Mouse (Mus musculus) lung, embryonic 15.5 days (tissue): ENCODE measurements at regions not wholly inside any gene's neighbourhood (a gene's known extent, or its start where the extent isn't known, plus 50 kb on each side); places are given as distances from the start of the nearest gene placed in this dataset.

Experiments used
- ATAC-seq: fragments of 200-750 bp; cut with Nextera tagmentation; 2 replicates; pipeline ENCODE4 v1.8.0; 2017; ENCODE audit warnings: moderate number of reproducible peaks, borderline replicate concordance; ENCODE audit not compliant: low FRiP score, low TSS enrichment; ENCODE audit errors: extremely low read depth
- H3K27ac ChIP-seq: fragments of 300-500 bp; sonication (generic); 2 replicates; pipeline ENCODE4 v1.5.1; 2015; ENCODE audit warnings: moderate library complexity, mild to moderate bottlenecking, inconsistent platforms
- H3K27me3 ChIP-seq: fragments of 300-500 bp; sonication (generic); 2 replicates; pipeline ENCODE4 v1.6.1; 2015; ENCODE audit warnings: inconsistent platforms
- H3K36me3 ChIP-seq: fragments of 300-500 bp; sonication (generic); 2 replicates; pipeline ENCODE4 v1.6.1; 2015; ENCODE audit warnings: inconsistent platforms
- H3K4me1 ChIP-seq: fragments of 300-500 bp; sonication (generic); 2 replicates; pipeline ENCODE4 v1.6.1; 2015; ENCODE audit warnings: inconsistent platforms
- H3K4me2 ChIP-seq: fragments of 300-500 bp; sonication (generic); 2 replicates; pipeline ENCODE4 v1.6.1; 2015; ENCODE audit warnings: inconsistent platforms, mild to moderate bottlenecking, moderate library complexity
- H3K4me3 ChIP-seq: fragments of 300-500 bp; sonication (generic); 2 replicates; pipeline ENCODE4 v1.5.1; 2015; ENCODE audit warnings: mild to moderate bottlenecking, inconsistent platforms
- H3K9ac ChIP-seq: fragments of 300-500 bp; sonication (generic); 2 replicates; pipeline ENCODE4 v1.6.1; 2015; ENCODE audit warnings: inconsistent platforms
- H3K9me3 ChIP-seq: fragments of 300-500 bp; sonication (generic); 2 replicates; pipeline ENCODE4 v1.6.1; 2016; ENCODE audit warnings: inconsistent platforms
- WGBS: fragments of 180-500 bp; shearing (Covaris S2); methylation state at CpG from one replicate; pipeline ENCODE4 v1.1.7; 2015; 5-methylcytosine and 5-hydroxymethylcytosine counted together

GRCm38 (mm10) chr12:5793051-5793450 lies 417.6 kb upstream of the Klhl29 start:
- WGBS, result 56% methylated on average over 7 of the region's 7 CpGs
- no peak overlapping the region for H3K4me3 ChIP-seq
- no peaks in the 10 kb centered on the region for H3K27me3 ChIP-seq
- no peak overlapping the region for H3K9ac ChIP-seq
- no peak for ATAC-seq
- H3K36me3 ChIP-seq, result no peaks in the 10 kb centered on the region
- H3K4me1 ChIP-seq, result no peaks in the 10 kb centered on the region
- H3K4me2 ChIP-seq, result no peak overlapping the region
- no peak overlapping the region for H3K27ac ChIP-seq
- H3K9me3 ChIP-seq, result no peaks in the 10 kb centered on the region

GRCm38 (mm10) chr12:5787074-5787813 lies 411.8 kb upstream of the Klhl29 start:
- Histone ChIP-seq H3K4me3 (no peak overlapping the region), H3K4me1 (no peaks in the 10 kb centered on the region), H3K9me3 (no peaks in the 10 kb centered on the region), H3K9ac (no peak overlapping the region), H3K27ac (no peak overlapping the region), H3K4me2 (no peak overlapping the region), H3K27me3 (no peaks in the 10 kb centered on the region), H3K36me3 (no peaks in the 10 kb centered on the region)
- WGBS, result 62% methylated on average over 7 of the region's 7 CpGs
- no peak for ATAC-seq

GRCm38 (mm10) chr12:5781276-5781675 lies 405.8 kb upstream of the Klhl29 start:
- no peaks in the 10 kb centered on the region for H3K36me3 ChIP-seq
- H3K27ac ChIP-seq, result no peak overlapping the region
- H3K9ac ChIP-seq, result no peak overlapping the region
- no peak overlapping the region for H3K4me2 ChIP-seq
- H3K4me3 ChIP-seq, result no peak overlapping the region
- no peaks in the 10 kb centered on the region for H3K9me3 ChIP-seq
- ATAC-seq, result no peak
- no peaks in the 10 kb centered on the region for H3K4me1 ChIP-seq
- no peaks in the 10 kb centered on the region for H3K27me3 ChIP-seq
- 57% methylated on average over 3 of the region's 3 CpGs for WGBS

- Histone ChIP-seq H3K4me2 (no peak overlapping the region), H3K4me3 (no peak overlapping the region), H3K4me1 (no peaks in the 10 kb centered on the region), H3K36me3 (no peaks in the 10 kb centered on the region), H3K9me3 (no peaks in the 10 kb centered on the region), H3K27ac (no peak overlapping the region), H3K27me3 (no peaks in the 10 kb centered on the region), H3K9ac (no peak overlapping the region)
- no peak for ATAC-seq
Measured at GRCm38 (mm10) chr12:5777556-5777955, 402.1 kb upstream of the Klhl29 start.

- 34% methylated on average over 5 of the region's 5 CpGs for WGBS
- no peak overlapping the region for H3K4me2 ChIP-seq
- H3K27me3 ChIP-seq, result no peaks in the 10 kb centered on the region
- H3K36me3 ChIP-seq, result no peaks in the 10 kb centered on the region
- no peaks in the 10 kb centered on the region for H3K9me3 ChIP-seq
- no peaks in the 10 kb centered on the region for H3K4me1 ChIP-seq
- H3K9ac ChIP-seq, result no peak overlapping the region
- no peak for ATAC-seq
- no peak overlapping the region for H3K27ac ChIP-seq
- H3K4me3 ChIP-seq, result no peak overlapping the region
Measured at GRCm38 (mm10) chr12:5771399-5771978, 396.0 kb upstream of the Klhl29 start.

- Histone ChIP-seq H3K27me3 (no peaks in the 10 kb centered on the region), H3K36me3 (no peaks in the 10 kb centered on the region), H3K9me3 (no peaks in the 10 kb centered on the region), H3K4me2 (no peak overlapping the region), H3K9ac (no peak overlapping the region), H3K4me3 (no peak overlapping the region), H3K27ac (no peak overlapping the region), H3K4me1 (no peaks in the 10 kb centered on the region)
- WGBS, result 47% methylated on average over 2 of the region's 2 CpGs
- no peak for ATAC-seq
Measured at GRCm38 (mm10) chr12:5770531-5770930, 395.0 kb upstream of the Klhl29 start.

- no peaks in the 10 kb centered on the region for H3K9me3 ChIP-seq
- no peaks in the 10 kb centered on the region for H3K36me3 ChIP-seq
- no peak for ATAC-seq
- H3K27me3 ChIP-seq, result no peaks in the 10 kb centered on the region
- H3K4me2 ChIP-seq, result no peak overlapping the region
- 34% methylated on average over 6 of the region's 6 CpGs for WGBS
- 0 out of 2 replicates have a peak, but pooled peaks cover 3% of the 10 kb centered on the region for H3K4me1 ChIP-seq
- H3K27ac ChIP-seq, result no peak overlapping the region
- H3K9ac ChIP-seq, result no peak overlapping the region
- H3K4me3 ChIP-seq, result no peak overlapping the region
Measured at GRCm38 (mm10) chr12:5764445-5765170, 389.1 kb upstream of the Klhl29 start.

GRCm38 (mm10) chr12:5764026-5764425 lies 388.5 kb upstream of the Klhl29 start:
- H3K4me2 ChIP-seq, result no peak overlapping the region
- H3K36me3 ChIP-seq, result no peaks in the 10 kb centered on the region
- 61% methylated on average over 1 of the region's 1 CpGs for WGBS
- 0 out of 2 replicates have a peak, but pooled peaks cover 3% of the 10 kb centered on the region for H3K4me1 ChIP-seq
- no peak for ATAC-seq
- H3K9ac ChIP-seq, result no peak overlapping the region
- H3K4me3 ChIP-seq, result no peak overlapping the region
- H3K27ac ChIP-seq, result no peak overlapping the region
- no peaks in the 10 kb centered on the region for H3K9me3 ChIP-seq
- H3K27me3 ChIP-seq, result no peaks in the 10 kb centered on the region

GRCm38 (mm10) chr12:5762306-5762927 lies 386.9 kb upstream of the Klhl29 start:
- Histone ChIP-seq H3K36me3 (no peaks in the 10 kb centered on the region), H3K27ac (no peak overlapping the region), H3K4me3 (no peak overlapping the region), H3K4me1 (0 out of 2 replicates have a peak, but pooled peaks cover 3% of the 10 kb centered on the region), H3K9me3 (no peaks in the 10 kb centered on the region), H3K27me3 (no peaks in the 10 kb centered on the region), H3K4me2 (no peak overlapping the region), H3K9ac (no peak overlapping the region)
- WGBS, result 53% methylated on average over 6 of the region's 6 CpGs
- ATAC-seq, result no peak

GRCm38 (mm10) chr12:5759485-5759884 lies 384.0 kb upstream of the Klhl29 start:
- Histone ChIP-seq H3K4me2 (no peak overlapping the region), H3K9me3 (no peaks in the 10 kb centered on the region), H3K27me3 (no peaks in the 10 kb centered on the region), H3K4me1 (0 out of 2 replicates have a peak, but pooled peaks cover under 1% of the 10 kb centered on the region), H3K36me3 (no peaks in the 10 kb centered on the region), H3K4me3 (no peak overlapping the region), H3K9ac (no peak overlapping the region), H3K27ac (no peak overlapping the region)
- WGBS, result 48% methylated on average over 3 of the region's 3 CpGs
- no peak for ATAC-seq

GRCm38 (mm10) chr12:5757766-5758165 lies 382.3 kb upstream of the Klhl29 start:
- Histone ChIP-seq H3K36me3 (no peaks in the 10 kb centered on the region), H3K9ac (no peak overlapping the region), H3K27me3 (no peaks in the 10 kb centered on the region), H3K4me3 (no peak overlapping the region), H3K4me1 (no peaks in the 10 kb centered on the region), H3K27ac (no peak overlapping the region), H3K9me3 (no peaks in the 10 kb centered on the region), H3K4me2 (no peak overlapping the region)
- no peak for ATAC-seq
- 66% methylated on average over 2 of the region's 2 CpGs for WGBS

- WGBS, result 77% methylated on average over 4 of the region's 4 CpGs
- H3K9me3 ChIP-seq, result no peaks in the 10 kb centered on the region
- H3K36me3 ChIP-seq, result no peaks in the 10 kb centered on the region
- no peak overlapping the region for H3K27ac ChIP-seq
- H3K27me3 ChIP-seq, result no peaks in the 10 kb centered on the region
- no peak overlapping the region for H3K9ac ChIP-seq
- no peak overlapping the region for H3K4me2 ChIP-seq
- no peak for ATAC-seq
- no peaks in the 10 kb centered on the region for H3K4me1 ChIP-seq
- H3K4me3 ChIP-seq, result no peak overlapping the region
Measured at GRCm38 (mm10) chr12:5757361-5757760, 381.9 kb upstream of the Klhl29 start.
